Mouse (Mus musculus) cerebellum, postnatal 36 days (tissue): Measurements from ENCODE around the gene Wrap53.
"Not testable (repeated sequence)": the region's sequence is repeated elsewhere in the genome, so short reads cannot be mapped to it uniquely, and the experiment has no call there.

Experiments
- DNase-seq, 2 experiments: peaks; one replicate each; pipeline ENCODE4 v3.0.0; 2021 to 2022; ENCODE audit warnings: mixed read lengths in 2 of 2

Wrap53 gene

DNA sequence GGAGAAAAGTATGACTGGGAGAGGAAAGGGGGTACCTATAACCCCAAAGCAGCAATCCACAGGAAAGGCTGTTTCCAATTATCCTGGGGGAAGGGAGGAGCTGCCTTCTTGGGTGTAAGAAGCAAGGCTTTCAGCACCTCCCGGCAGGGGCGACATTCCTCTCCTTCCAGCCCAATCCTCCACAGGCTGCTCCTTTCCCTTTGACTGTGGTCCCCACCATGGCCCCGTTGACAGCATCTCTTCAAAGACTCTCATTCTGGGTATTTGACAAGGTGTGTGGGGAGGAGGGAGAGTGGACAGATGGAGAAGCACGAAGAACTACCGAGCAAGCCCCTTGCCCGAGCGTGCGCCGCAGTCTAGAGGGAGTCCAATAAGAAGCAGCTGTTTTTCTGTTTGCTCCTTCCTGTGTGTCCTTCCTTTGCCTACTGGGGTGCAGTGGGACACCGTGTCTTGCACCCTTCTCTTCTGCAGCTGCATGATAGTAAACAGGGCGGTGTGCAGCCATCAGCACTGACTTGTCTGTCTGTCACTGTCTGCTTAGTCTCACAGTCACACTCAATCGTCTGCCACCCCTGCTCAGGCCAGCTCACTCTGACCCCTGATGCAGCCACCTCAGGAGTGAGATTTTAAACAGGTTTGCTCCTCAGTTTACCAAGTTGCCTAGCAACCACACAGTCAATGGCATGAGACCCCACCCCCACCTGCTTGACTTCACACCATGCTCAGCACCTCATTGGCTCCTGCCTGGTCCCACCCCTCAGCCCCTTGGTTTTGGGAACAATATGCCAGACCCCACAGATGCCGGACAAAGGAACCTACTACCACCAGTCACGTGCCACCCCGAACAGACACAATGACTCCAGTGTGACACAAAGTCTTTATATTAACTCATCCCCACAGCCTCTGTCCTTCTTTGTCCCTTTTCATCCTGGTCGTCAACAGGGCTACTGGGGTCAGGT is 18.9 kb downstream of the Wrap53 start:
- no peak for DNase-seq

DNA sequence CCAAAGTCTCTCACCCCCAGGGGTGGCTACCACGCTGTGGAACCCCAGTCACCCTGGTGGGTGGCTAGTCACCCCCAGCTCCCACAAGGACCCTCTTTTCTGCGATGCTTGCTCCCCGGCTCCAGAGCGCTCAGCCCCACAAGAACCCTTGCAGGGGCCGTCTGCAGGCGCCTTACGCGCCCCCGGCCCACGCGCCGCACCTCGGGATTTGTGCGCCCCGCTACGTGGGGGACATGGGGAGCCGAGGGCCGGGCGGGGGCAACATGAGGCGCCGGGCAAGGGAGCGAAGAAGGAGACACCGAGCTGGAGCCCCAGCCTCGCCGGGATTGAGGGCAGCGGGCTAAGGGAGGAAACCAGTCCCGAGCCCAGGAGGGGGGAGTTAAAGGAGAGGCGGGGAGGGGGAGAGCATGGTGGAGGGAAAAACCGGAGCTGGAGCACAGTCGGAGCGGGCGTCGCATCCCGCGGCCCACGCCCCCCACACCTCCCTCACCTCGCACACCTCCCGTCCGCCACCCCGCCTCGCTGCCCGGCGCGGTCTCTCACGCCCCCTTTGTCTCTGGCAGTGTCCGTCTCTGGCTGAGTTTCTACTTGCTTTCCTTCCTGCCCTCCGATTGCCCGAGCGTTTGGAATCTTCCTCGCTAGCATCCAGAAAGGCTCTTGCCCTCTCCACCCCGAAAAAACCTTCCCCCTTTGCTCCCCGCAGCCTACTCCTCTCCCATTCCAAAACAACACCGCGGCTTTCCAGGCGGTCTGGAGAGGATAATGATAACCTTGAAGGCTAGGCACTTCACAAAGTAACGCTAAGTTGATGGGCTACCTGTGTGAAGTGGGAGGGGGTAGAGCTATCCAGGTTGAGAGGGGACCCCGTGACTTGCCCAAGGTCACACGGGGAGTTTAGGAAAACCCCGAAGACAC is 19.9 kb downstream of the Wrap53 start, which contains the start of gene Efnb3:
Gene Efnb3, minus strand, starts transcription at position 355 of the 915 bp plus-strand sequence.
- no peak for DNase-seq

- no peak for DNase-seq
Observed at GRCm38 (mm10) chr11:69559183-69559582, 20.9 kb downstream of the Wrap53 start.

- no peak for DNase-seq
Observed at GRCm38 (mm10) chr11:69558756-69559155, 21.3 kb downstream of the Wrap53 start.

DNA sequence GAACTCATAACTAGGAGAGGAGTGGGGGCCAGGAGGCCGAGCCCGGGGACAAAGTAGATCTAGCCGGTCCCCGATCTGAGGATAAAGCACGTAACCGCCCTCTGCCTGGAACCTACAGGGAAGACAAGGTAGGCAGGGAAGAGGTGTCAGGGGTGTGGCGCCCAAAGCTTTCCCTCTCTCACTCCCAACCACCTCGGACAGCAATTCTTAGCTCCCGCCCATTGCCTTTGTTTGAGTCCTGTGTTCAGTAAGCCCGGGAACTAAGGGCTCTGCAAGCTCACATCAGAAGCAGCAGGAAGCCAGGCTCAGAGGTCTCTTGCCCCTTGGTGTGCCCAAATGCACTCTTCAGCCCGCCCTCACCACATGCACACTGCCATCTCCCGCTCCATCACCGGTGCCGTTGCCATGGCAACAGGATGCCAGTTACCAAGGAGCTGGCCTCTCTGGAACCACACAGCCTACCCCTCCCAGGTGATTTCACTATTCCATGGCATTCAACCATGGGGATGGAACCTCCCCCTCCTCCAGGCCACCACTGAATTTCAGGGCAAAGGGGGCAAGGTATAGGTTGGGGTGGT is 22.6 kb downstream of the Wrap53 start:
- peak in 1 of 2 experiments; percentile 28 for DNase-seq

DNA sequence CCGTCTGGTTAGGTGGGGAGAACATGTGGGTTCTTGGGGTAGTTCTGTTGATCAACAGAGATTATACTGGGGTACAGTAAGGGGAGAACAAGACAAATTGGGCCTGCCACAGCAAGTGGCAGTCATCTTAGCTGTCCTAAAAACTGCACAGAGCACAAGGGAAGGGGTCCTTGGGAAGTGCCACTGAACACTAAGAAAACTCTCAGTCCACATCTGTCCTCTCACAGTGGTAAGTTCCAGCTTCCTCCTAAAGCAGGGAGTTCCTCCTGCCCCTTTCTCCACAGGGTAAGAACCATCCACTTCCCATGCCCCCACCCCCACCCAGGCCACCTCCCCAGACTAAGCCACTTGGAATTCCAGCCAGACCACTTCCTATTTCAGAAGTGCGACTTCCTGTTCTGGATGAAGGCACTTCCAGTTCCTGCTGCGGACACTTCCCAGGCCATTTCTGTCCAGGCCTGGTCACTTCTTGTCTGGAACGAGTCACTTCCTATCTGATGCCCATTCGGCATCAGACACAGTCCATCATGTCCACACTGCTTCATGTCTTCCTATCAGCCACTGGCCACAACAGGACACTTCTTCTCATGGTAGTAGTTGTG is 25.4 kb downstream of the Wrap53 start:
- DNase-seq: no peak

- DNase-seq: no peak
Observed at GRCm38 (mm10) chr11:69553341-69553721, 26.7 kb downstream of the Wrap53 start.

DNA sequence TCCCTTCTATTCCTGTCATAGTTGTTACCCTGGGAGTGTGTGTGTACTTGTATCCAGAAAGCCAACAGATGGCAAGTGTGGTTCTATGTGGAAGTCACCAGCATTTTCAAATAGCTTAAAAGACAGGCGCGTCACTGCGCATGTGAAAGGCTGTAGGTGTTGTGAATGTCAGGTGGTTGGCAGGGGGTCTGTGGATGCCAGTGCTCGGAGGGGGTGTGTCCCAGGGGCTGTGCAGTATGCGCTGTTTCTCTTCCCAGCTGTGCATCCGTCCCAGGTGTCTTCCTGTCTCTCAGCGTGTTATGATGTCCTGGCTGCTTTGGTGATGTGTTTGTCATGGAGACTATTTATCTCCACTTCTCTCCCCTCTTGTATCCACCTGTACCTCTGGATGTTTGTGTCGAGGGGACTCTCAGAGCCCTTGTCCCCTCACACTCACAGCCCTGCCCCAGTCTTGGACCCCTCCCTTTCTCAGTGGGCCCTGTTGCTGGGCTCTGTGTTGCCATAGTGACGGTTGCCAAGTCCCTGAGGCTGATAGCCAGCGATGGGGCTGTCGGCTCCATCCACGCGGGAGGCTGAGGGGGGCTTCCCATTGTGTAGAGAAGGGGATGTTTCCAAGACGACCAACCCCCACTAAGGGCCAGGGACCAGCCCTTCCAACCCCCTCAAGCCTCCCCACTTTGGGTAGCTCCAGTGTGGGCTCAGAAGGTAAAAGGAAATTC is 27.3 kb downstream of the Wrap53 start:
- no peak for DNase-seq

- no peak for DNase-seq
Observed at GRCm38 (mm10) chr11:69551310-69551709, 28.7 kb downstream of the Wrap53 start.

DNA sequence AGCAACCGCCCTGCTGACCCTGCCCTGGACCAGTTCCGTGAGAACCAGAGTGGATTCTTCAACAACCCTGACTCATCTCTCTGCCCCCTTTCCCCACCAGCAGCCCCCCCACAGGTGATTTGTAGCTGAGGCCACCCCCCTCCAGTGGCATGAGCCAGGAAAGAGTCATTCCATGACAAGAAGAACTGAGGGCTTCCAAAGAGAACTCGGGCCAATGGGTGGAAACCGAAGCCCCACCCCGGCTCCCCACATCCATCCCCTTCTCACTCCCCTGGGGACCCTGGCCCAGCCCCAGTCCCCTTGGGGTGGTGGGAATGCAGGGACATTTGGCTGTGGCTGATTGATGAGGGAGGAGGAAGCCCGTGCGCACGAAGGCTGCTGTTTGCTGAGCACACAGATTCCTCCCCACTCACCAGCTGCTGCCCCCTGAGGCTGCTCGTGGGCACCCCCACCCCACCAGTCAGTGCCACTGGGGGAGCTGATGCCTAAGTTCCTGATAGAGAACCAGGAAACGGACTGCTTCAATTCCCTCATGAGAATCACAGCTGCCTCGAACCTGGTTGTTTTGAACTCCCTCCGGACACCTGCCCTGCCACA is 30.9 kb downstream of the Wrap53 start, which contains the start of gene Dnah2:
Gene Dnah2, minus strand, starts transcription at position 51 of the 597 bp plus-strand sequence.
- no peak for DNase-seq

GRCm38 (mm10) chr11:69547071-69547470 is 33.0 kb downstream of the Wrap53 start:
- peak; percentile 20 to 35 for DNase-seq

- DNase-seq: peak; percentile 73 to 81
Observed at GRCm38 (mm10) chr11:69546423-69547053, 33.5 kb downstream of the Wrap53 start.

DNA sequence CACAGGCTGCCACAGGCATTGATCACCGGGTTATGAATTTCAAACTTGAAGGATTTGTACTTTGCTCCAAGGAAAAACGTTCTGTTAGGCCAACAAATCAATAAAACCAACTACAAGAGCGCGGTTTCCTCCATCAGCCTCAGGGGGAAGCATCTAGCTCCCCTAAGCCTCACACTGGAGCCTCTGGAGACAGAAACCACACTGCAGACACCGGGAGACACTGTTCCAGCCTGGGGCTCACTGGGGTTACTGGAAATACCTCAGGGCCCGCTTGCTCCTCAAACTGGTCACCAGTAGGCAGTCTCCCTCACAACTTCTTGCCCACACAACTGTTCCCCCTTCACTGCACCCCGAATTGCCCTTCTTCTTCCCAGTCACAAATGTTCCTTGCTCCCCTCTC is 34.1 kb downstream of the Wrap53 start:
- no peak for DNase-seq

- DNase-seq: no peak
Observed at GRCm38 (mm10) chr11:69543598-69543997, 36.5 kb downstream of the Wrap53 start.

DNA sequence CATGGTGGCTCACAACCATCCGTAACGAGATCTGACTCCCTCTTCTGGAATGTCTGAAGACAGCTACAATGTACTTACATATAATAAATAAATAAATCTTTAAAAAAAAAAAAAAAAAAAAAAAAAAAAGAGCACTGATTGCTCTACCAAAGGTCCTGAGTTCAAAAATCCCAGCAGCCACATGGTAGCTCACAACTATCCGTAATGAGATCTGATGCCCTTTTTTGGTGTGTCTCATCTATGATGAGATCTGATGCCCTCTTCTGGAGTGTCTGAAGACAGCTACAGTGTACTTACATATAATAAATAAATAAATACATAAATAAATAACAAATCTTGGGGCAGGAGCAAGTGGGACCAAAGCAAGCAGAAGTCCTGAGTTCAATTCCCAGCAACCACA is 38.3 kb downstream of the Wrap53 start:
- DNase-seq: not testable (repeated sequence)

GRCm38 (mm10) chr11:69540700-69541099 is 39.4 kb downstream of the Wrap53 start:
- no peak for DNase-seq

DNA sequence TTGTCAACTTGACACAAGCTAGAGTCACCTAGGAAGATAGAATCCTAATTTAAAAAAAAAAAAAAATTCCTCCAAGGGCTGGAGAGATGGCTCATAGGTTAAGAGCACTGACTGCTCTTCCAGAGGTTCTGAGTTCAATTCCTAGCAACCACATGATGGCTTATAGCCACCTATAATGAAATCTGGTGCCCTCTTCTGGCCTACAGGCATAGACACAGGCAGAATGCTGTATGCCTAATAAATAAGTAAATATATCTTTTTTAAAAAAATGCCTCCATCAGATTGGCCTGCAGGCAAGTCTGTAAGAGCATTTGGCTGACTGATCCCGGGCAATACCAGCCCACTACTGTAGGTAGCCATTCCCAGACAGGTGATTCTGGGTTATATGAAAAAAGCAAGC is 45.1 kb downstream of the Wrap53 start:
- no peak for DNase-seq

- no peak for DNase-seq
Observed at GRCm38 (mm10) chr11:69532480-69533150, 47.4 kb downstream of the Wrap53 start.

DNA sequence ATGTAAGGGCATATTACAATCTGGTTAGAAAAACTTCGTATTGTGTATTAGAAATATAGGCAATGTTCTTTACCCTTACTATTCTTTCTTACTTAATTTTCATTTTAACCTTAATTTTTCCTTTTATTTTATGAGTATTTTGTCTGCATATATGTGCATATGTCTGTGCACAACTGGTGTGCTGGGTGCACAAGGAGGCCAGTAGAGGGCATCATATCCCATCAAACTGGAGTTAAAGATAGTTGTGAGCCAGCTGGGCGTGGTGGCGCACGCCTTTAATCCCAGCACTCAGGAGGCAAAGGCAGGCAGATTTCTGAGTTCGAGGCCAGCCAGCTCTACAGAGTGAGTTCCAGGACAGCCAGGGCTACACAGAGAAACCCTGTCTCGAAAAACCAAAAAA is 49.3 kb downstream of the Wrap53 start:
- DNase-seq: not testable (repeated sequence)

DNA sequence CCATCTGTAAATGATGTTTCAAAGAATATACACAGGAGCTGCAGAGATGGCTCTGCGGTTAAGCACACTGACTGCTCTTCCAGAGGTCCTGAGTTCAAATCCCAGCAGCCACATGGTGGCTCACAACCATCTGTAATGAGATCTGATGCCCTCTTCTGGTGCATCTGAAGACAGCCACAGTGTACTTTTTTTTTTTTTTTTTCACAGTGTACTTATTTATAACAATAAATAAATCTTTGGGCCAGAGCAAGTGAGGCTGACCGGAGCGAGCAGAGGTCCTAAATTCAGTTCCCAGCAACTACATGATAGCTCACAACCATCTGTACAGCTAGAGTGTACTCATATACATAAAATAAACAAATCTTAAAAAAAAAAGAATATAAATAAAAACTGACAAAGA is 49.8 kb downstream of the Wrap53 start:
- DNase-seq: not testable (repeated sequence)
